Mouse (Mus musculus) spleen, adult 2 months (tissue): ENCODE measurements around the gene Hspb7. TPM values are rescaled to one million over a fixed set of nuclear protein-coding genes. Genes with fewer than 3 reads are reported as not detected.

Experiments
- DNase-seq, 2 experiments: peaks; one replicate each; pipeline versions ENCODE4 v3.0.0 to v3.0.0-alpha.2; 2012 to 2021; ENCODE audit warnings: low spot score in 2 of 2, low read depth in 1 of 2
- H3K27ac ChIP-seq: fragments of 200-500 bp; 2 replicates; pipeline ENCODE4 v1.5.1; 2012; ENCODE audit warnings: low read length, inconsistent platforms; ENCODE audit not compliant: insufficient read depth
- H3K27me3 ChIP-seq: fragments of 200-500 bp; 2 replicates; pipeline ENCODE4 v1.6.1; 2012; ENCODE audit warnings: mild to moderate bottlenecking, moderate library complexity, low read length, inconsistent platforms; ENCODE audit not compliant: control insufficient read depth, insufficient read depth
- H3K36me3 ChIP-seq: fragments of 200-500 bp; 2 replicates; pipeline ENCODE4 v1.6.1; 2012; ENCODE audit warnings: mild to moderate bottlenecking, low read length, inconsistent platforms; ENCODE audit not compliant: control insufficient read depth, insufficient read depth
- H3K4me1 ChIP-seq: fragments of 200-500 bp; 2 replicates; pipeline ENCODE4 v1.6.1; 2011; ENCODE audit warnings: inconsistent platforms; ENCODE audit not compliant: control insufficient read depth, insufficient read depth, insufficient read length
- H3K4me3 ChIP-seq: fragments of 200-500 bp; 2 replicates; pipeline ENCODE4 v1.5.1; 2011; ENCODE audit warnings: mild to moderate bottlenecking, inconsistent platforms; ENCODE audit not compliant: insufficient read depth, insufficient read length; ENCODE audit errors: extremely low read depth
- CTCF ChIP-seq: fragments of 200-500 bp; IDR thresholded peaks from 2 replicates; pipeline ENCODE4 v1.5.1; 2011; ENCODE audit warnings: mild to moderate bottlenecking, inconsistent platforms; ENCODE audit not compliant: insufficient read depth, insufficient read length, insufficient replicate concordance; ENCODE audit errors: extremely low read depth
- POLR2A ChIP-seq: fragments of 200-500 bp; IDR thresholded peaks from 2 replicates; pipeline ENCODE4 v1.6.1; 2011; ENCODE audit warnings: low read depth, low read length, inconsistent platforms
- WGBS: fragments of 180-500 bp; shearing (Covaris S2); methylation state at CpG from one replicate; pipeline ENCODE4 v1.1.7; 2018; 5-methylcytosine and 5-hydroxymethylcytosine counted together
- polyA plus RNA-seq: library from polyadenylated mRNA; depleted of rRNA; stranded (reverse); fragments of >200 nt; gene quantifications from 2 replicates; pipeline ENCODE4 v1.2.3, GENCODE M21; 2012

The Hspb7 gene
- polyA plus RNA-seq, 1 experiment, result 2.4 TPM

- Histone ChIP-seq H3K4me3 (no peak overlapping the region), H3K27ac (no peak overlapping the region), H3K4me1 (no peaks in the 10 kb centered on the region), H3K36me3 (no peaks in the 10 kb centered on the region), H3K27me3 (no peaks in the 10 kb centered on the region)
- peak; percentile 29 to 66 for DNase-seq
- WGBS, result 25% methylated on average over 9 of the region's 9 CpGs
- TF ChIP-seq POLR2A (no peak), CTCF (peak; percentile 91; the same call in 1 of the 2 replicates)
Measured at GRCm38 (mm10) chr4:141430997-141431396, 10.4 kb downstream of the Hspb7 start.

GRCm38 (mm10) chr4:141432666-141433065 lies 12.1 kb downstream of the Hspb7 start:
- H3K36me3 ChIP-seq, result no peaks in the 10 kb centered on the region
- no peak overlapping the region for H3K4me3 ChIP-seq
- no peaks in the 10 kb centered on the region for H3K27me3 ChIP-seq
- no peak for TF ChIP-seq POLR2A
- no peak for TF ChIP-seq CTCF
- no peaks in the 10 kb centered on the region for H3K4me1 ChIP-seq
- no peak overlapping the region for H3K27ac ChIP-seq
- DNase-seq, result no peak
- WGBS, result 83% methylated on average over 14 of the region's 14 CpGs

- WGBS, result 91% methylated on average over 18 of the region's 18 CpGs
Measured at GRCm38 (mm10) chr4:141433191-141433590, 12.6 kb downstream of the Hspb7 start.

DNA sequence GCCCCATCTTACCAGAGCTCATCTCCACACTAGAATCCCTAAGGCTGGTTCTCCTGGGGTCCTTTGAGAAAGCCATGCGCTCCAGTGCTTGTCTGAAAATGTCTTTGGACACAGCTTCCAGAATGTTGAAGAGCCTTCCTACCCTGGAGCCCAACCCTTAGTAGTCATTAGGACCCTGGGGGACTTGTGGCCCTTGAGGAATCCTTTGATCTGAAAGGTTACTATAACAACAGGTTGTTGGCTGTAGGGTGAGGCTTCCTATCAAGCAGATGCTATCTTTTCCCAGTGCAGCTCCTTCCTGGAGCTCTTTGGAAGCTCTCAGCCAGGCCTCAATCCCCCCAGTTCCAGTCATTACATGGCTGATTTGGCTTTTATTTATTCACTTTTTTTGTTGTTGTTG lies 15.4 kb downstream of the Hspb7 start, which contains the start of gene Srarp:
Gene Srarp (minus strand): TSS at position 132 of the 400 bp plus-strand sequence.
- TF ChIP-seq POLR2A (no peak), CTCF (no peak)
- WGBS, result 97% methylated on average over 1 of the region's 1 CpGs
- H3K36me3 ChIP-seq, result no peaks in the 10 kb centered on the region

More at GRCm38 (mm10) chr4:141433191-141433590, 12.6 kb downstream of the Hspb7 start:
- Histone ChIP-seq H3K27me3 (no peaks in the 10 kb centered on the region), H3K4me3 (no peak overlapping the region), H3K36me3 (no peaks in the 10 kb centered on the region), H3K4me1 (no peaks in the 10 kb centered on the region), H3K27ac (no peak overlapping the region)
- TF ChIP-seq CTCF (no peak), POLR2A (no peak)
- no peak for DNase-seq

DNA sequence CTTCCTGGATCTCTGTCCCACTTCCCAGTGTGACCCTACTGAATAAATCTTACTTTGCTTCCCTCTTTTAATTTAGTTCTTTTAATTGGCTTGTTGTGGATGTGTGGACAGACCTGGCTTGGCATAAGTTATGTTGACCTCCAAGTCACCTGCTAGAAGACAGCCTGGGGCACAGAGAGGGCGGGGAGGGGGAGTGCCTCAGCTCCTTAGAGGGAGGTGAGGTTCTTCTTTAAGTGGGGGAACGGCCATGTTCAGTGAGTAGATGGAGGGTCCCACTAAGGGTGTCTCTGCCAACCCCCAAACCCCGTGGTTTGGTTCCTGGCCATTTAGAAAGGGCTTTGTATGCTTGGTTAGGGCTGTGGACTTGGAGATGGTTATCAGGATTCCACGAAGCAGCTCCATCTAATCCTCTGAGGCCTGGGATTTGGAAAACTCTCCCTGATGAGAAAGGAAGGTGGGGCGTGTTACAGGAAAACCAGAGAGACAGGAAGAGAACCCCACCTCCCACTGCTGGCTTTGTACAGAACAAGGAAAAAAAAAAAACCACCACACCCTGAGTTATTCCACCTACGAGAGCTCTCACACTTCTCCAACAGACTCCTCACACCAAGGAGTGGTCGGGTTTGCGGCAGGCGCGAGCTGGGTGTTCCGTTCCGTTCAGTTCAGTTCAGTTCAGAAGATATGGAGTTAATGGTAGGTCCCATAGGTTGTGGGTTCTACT lies 18.7 kb downstream of the Hspb7 start:
- H3K36me3 ChIP-seq, result no peaks in the 10 kb centered on the region
- H3K27ac ChIP-seq, result no peak overlapping the region
- H3K27me3 ChIP-seq, result no peaks in the 10 kb centered on the region
- no peak overlapping the region for H3K4me3 ChIP-seq
- 77% methylated on average over 12 of the region's 12 CpGs for WGBS
- TF ChIP-seq POLR2A (no peak), CTCF (no peak)
- DNase-seq, result no peak
- no peaks in the 10 kb centered on the region for H3K4me1 ChIP-seq

More for the DNA sequence above, 15.4 kb downstream of the Hspb7 start, which contains the start of gene Srarp:
- Histone ChIP-seq H3K27ac (no peak within 1 kb of the TSS), H3K4me1 (no peaks in the 10 kb centered on the region), H3K4me3 (no peak within 1 kb of the TSS), H3K27me3 (no peaks in the 10 kb centered on the region)
- DNase-seq, result no peak

- Histone ChIP-seq H3K27me3 (no peaks in the 10 kb centered on the region), H3K36me3 (no peaks in the 10 kb centered on the region), H3K4me1 (peaks cover 4% of the 10 kb centered on the region; the same call in 1 of the 2 replicates), H3K27ac (no peak overlapping the region), H3K4me3 (no peak overlapping the region)
- TF ChIP-seq CTCF (no peak), POLR2A (no peak)
- DNase-seq, result no peak
Measured at GRCm38 (mm10) chr4:141440877-141441276, 20.3 kb downstream of the Hspb7 start.

GRCm38 (mm10) chr4:141443641-141444429 lies 23.3 kb downstream of the Hspb7 start:
- TF ChIP-seq CTCF, result no peak
- no peak for TF ChIP-seq POLR2A
- Histone ChIP-seq H3K27me3 (no peaks in the 10 kb centered on the region), H3K36me3 (0 out of 2 replicates have a peak, but pooled peaks cover 1% of the 10 kb centered on the region), H3K27ac (0 out of 2 replicates have a peak overlapping the region, but pooled peaks have one; percentile 49), H3K4me1 (peaks cover 4% of the 10 kb centered on the region; the same call in 1 of the 2 replicates), H3K4me3 (peak overlapping the region; percentile 66)
- no peak for DNase-seq
- WGBS, result 38% methylated on average over 11 of the region's 11 CpGs
